Mouse (Mus musculus) myocyte (in vitro differentiated cells): ENCODE results near the gene Cdkl5.

ENCODE experiments used
- CEBPB ChIP-seq: IDR thresholded peaks from 2 replicates; pipeline ENCODE4 v1.6.1; 2011; ENCODE audit warnings: mild to moderate bottlenecking, moderate library complexity; ENCODE audit not compliant: poor library complexity, insufficient read depth, severe bottlenecking
- E2F4 ChIP-seq: IDR thresholded peaks from one replicate; pipeline ENCODE4 v1.6.1; 2011; ENCODE audit warnings: mild to moderate bottlenecking, control low read depth, moderate library complexity; ENCODE audit not compliant: insufficient read depth
- MAX ChIP-seq: IDR thresholded peaks from one replicate; pipeline ENCODE4 v1.6.1; 2011; ENCODE audit warnings: low read depth, mild to moderate bottlenecking, control low read depth
- MYOD1 ChIP-seq, 3 experiments: IDR thresholded peaks; one replicate each; pipeline ENCODE4 v1.6.1; 2011; ENCODE audit warnings: control low read depth in 2 of 3, low read depth in 2 of 3, mild to moderate bottlenecking in 2 of 3, moderate library complexity in 1 of 3; ENCODE audit not compliant: insufficient read length in 2 of 3, control insufficient read depth in 1 of 3
- POLR2A ChIP-seq: IDR thresholded peaks from one replicate; pipeline ENCODE4 v1.6.1; 2011; ENCODE audit warnings: low read depth, mild to moderate bottlenecking, control low read depth, moderate library complexity; ENCODE audit not compliant: insufficient read length
- POLR2AphosphoS2 ChIP-seq: IDR thresholded peaks from one replicate; pipeline ENCODE4 v1.6.1; 2011; ENCODE audit warnings: low read depth, control low read depth; ENCODE audit not compliant: insufficient read length
- REST ChIP-seq: IDR thresholded peaks from one replicate; pipeline ENCODE4 v1.6.1; 2011; ENCODE audit warnings: mild to moderate bottlenecking, control low read depth, moderate library complexity; ENCODE audit not compliant: insufficient read depth, insufficient read length
- TCF12 ChIP-seq: IDR thresholded peaks from one replicate; pipeline ENCODE4 v1.6.1; 2011; ENCODE audit warnings: mild to moderate bottlenecking, control low read depth; ENCODE audit not compliant: poor library complexity, insufficient read depth, severe bottlenecking
- USF1 ChIP-seq: IDR thresholded peaks from one replicate; pipeline ENCODE4 v1.6.1; 2011; ENCODE audit warnings: low read depth, mild to moderate bottlenecking, control low read depth, moderate library complexity

- no peak for TF ChIP-seq POLR2A
- TF ChIP-seq TCF12, result no peak
- no peak for TF ChIP-seq CEBPB
- TF ChIP-seq MAX, result no peak
- no peak for TF ChIP-seq E2F4
- TF ChIP-seq MYOD1 (IDR thresholded peaks at IDR 0.05; ENCODE audit: control insufficient read depth in 1 of 3, insufficient read length in 2 of 3, low read depth in 2 of 3), result no peak
- no peak for TF ChIP-seq USF1
- no peak for TF ChIP-seq REST
- TF ChIP-seq POLR2AphosphoS2, result no peak
Measured at GRCm38 (mm10) chrX:160905041-160905678, 89.3 kb downstream of the Cdkl5 start.
